Mouse (Mus musculus) CH12.LX (cell line): Measurements from ENCODE around the gene Cdhr4. TPM values are rescaled to one million over a fixed set of nuclear protein-coding genes. Genes with fewer than 3 reads are reported as not detected.

ENCODE experiments used
- DNase-seq: peaks from one replicate; pipeline ENCODE4 v3.0.0-alpha.2; 2013; ENCODE audit errors: extremely low read depth
- H3K27ac ChIP-seq: 2 replicates; pipeline ENCODE4 v1.5.1; 2012; ENCODE audit warnings: low read depth, mild to moderate bottlenecking, control low read depth, moderate library complexity; ENCODE audit not compliant: insufficient read depth
- H3K27me3 ChIP-seq: replicated peaks from 2 replicates; pipeline ENCODE3; 2012; ENCODE audit warnings: inconsistent platforms
- H3K36me3 ChIP-seq, 2 experiments: replicated peaks in 1 of 2; 2 replicates each; pipeline versions ENCODE3 to v1.6.1; 2012; ENCODE audit warnings: inconsistent platforms in 1 of 2, low read length in 1 of 2, mild to moderate bottlenecking in 1 of 2, mixed read lengths in 1 of 2, moderate library complexity in 1 of 2; ENCODE audit not compliant: control insufficient read depth in 1 of 2, insufficient read depth in 1 of 2
- H3K4me1 ChIP-seq, 2 experiments: 2 replicates each; pipeline ENCODE4 v1.6.1; 2012; ENCODE audit warnings: inconsistent platforms in 1 of 2, moderate library complexity in 1 of 2; ENCODE audit not compliant: insufficient read depth in 2 of 2, control insufficient read depth in 1 of 2
- H3K4me2 ChIP-seq: 2 replicates; pipeline ENCODE4 v1.6.1; 2012; ENCODE audit warnings: low read depth, mild to moderate bottlenecking, control low read depth; ENCODE audit not compliant: poor library complexity, insufficient read depth, severe bottlenecking
- H3K4me3 ChIP-seq, 3 experiments: fragments of 150-350 bp in 1 of 3; sonication (generic) in 1 of 3; replicated peaks in 1 of 3; 2 replicates each; pipeline versions ENCODE3 to v1.5.1; 2011 to 2012; ENCODE audit warnings: low read depth in 2 of 3, low read length in 2 of 3, mild to moderate bottlenecking in 2 of 3, moderate library complexity in 2 of 3, control low read depth in 1 of 3, improper control_type of control experiment in 1 of 3, inconsistent platforms in 1 of 3, mixed read lengths in 1 of 3; ENCODE audit not compliant: poor library complexity in 1 of 3
- H3K79me2 ChIP-seq: replicated peaks from 2 replicates; pipeline ENCODE4 v1.6.1; 2012; ENCODE audit warnings: mild to moderate bottlenecking, moderate library complexity; ENCODE audit not compliant: control insufficient read depth, poor library complexity, insufficient read depth, severe bottlenecking; ENCODE audit errors: extremely low read depth
- H3K9ac ChIP-seq: 2 replicates; pipeline ENCODE4 v1.6.1; 2012; ENCODE audit warnings: low read depth, mild to moderate bottlenecking, control low read depth, moderate library complexity; ENCODE audit not compliant: insufficient read depth
- H3K9me3 ChIP-seq: replicated peaks from 2 replicates; pipeline ENCODE3; 2012; ENCODE audit warnings: low read length, inconsistent platforms, mixed read lengths
- BHLHE40 ChIP-seq: IDR thresholded peaks from 2 replicates; pipeline ENCODE4 v1.6.1; 2011; ENCODE audit warnings: mild to moderate bottlenecking, low read depth, low read length, improper control_type of control experiment
- CHD1 ChIP-seq: IDR thresholded peaks from 2 replicates; pipeline ENCODE4 v1.6.1; 2012; ENCODE audit warnings: low read depth, low read length, improper control_type of control experiment, inconsistent platforms
- CHD2 ChIP-seq: IDR thresholded peaks from 2 replicates; pipeline ENCODE4 v1.6.1; 2011; ENCODE audit warnings: low read length, improper control_type of control experiment
- CTCF ChIP-seq, 2 experiments: IDR thresholded peaks in 1 of 2; conservative IDR thresholded peaks in 1 of 2; 2 replicates each; pipeline ENCODE4 v1.5.1; 2011 to 2012; ENCODE audit warnings: low read depth in 2 of 2, low read length in 2 of 2, improper control_type of control experiment in 1 of 2, inconsistent platforms in 1 of 2, mild to moderate bottlenecking in 1 of 2, moderate library complexity in 1 of 2
- E2F4 ChIP-seq: IDR thresholded peaks from 2 replicates; pipeline ENCODE4 v1.6.1; 2011; ENCODE audit warnings: low read depth, low read length, improper control_type of control experiment; ENCODE audit not compliant: insufficient replicate concordance
- ELF1 ChIP-seq: IDR thresholded peaks from 2 replicates; pipeline ENCODE4 v1.6.1; 2014; ENCODE audit warnings: low read depth, mild to moderate bottlenecking, inconsistent platforms, low read length, improper control_type of control experiment
- EP300 ChIP-seq: IDR thresholded peaks from 2 replicates; pipeline ENCODE4 v1.6.1; 2011; ENCODE audit warnings: low read length, improper control_type of control experiment
- ETS1 ChIP-seq: conservative IDR thresholded peaks from 2 replicates; pipeline ENCODE4 v1.6.1; 2012; ENCODE audit warnings: low read depth, mild to moderate bottlenecking, inconsistent platforms, low read length, improper control_type of control experiment, moderate library complexity
- GABPA ChIP-seq: IDR thresholded peaks from 2 replicates; pipeline ENCODE4 v1.6.1; 2012; ENCODE audit warnings: low read depth, low read length, improper control_type of control experiment, inconsistent platforms; ENCODE audit not compliant: insufficient replicate concordance
- HCFC1 ChIP-seq: IDR thresholded peaks from 2 replicates; pipeline ENCODE4 v1.6.1; 2012; ENCODE audit warnings: low read depth, mild to moderate bottlenecking, inconsistent platforms, low read length, improper control_type of control experiment
- IRF4 ChIP-seq: IDR thresholded peaks from 2 replicates; pipeline ENCODE4 v1.6.1; 2014; ENCODE audit warnings: low read depth, mild to moderate bottlenecking, inconsistent platforms, low read length, improper control_type of control experiment
- JUN ChIP-seq: IDR thresholded peaks from 2 replicates; pipeline ENCODE4 v1.6.1; 2011; ENCODE audit warnings: low read depth, mild to moderate bottlenecking, low read length, improper control_type of control experiment, moderate library complexity; ENCODE audit not compliant: insufficient read depth
- JUND ChIP-seq: conservative IDR thresholded peaks from 2 replicates; pipeline ENCODE4 v1.6.1; 2011; ENCODE audit warnings: low read depth, low read length, improper control_type of control experiment
- KAT2A ChIP-seq: IDR thresholded peaks from 2 replicates; pipeline ENCODE4 v1.6.1; 2012; ENCODE audit warnings: low read length, improper control_type of control experiment, inconsistent platforms; ENCODE audit not compliant: insufficient replicate concordance
- MAFK ChIP-seq: IDR thresholded peaks from 2 replicates; pipeline ENCODE4 v1.6.1; 2011; ENCODE audit warnings: low read length, improper control_type of control experiment; ENCODE audit not compliant: insufficient replicate concordance
- MAX ChIP-seq: IDR thresholded peaks from 2 replicates; pipeline ENCODE4 v1.6.1; 2011; ENCODE audit warnings: low read length, improper control_type of control experiment
- MAZ ChIP-seq: IDR thresholded peaks from 2 replicates; pipeline ENCODE4 v1.6.1; 2012; ENCODE audit warnings: low read depth, mild to moderate bottlenecking, inconsistent platforms, low read length, improper control_type of control experiment, moderate library complexity
- MXI1 ChIP-seq: IDR thresholded peaks from 2 replicates; pipeline ENCODE4 v1.6.1; 2011; ENCODE audit warnings: mild to moderate bottlenecking, low read depth, low read length, improper control_type of control experiment
- MYC ChIP-seq: IDR thresholded peaks from 2 replicates; pipeline ENCODE4 v1.6.1; 2011; ENCODE audit warnings: low read depth, mild to moderate bottlenecking, improper control_type of control experiment, low read length
- NELFE ChIP-seq: IDR thresholded peaks from 2 replicates; pipeline ENCODE4 v1.6.1; 2011; ENCODE audit warnings: low read depth, low read length, improper control_type of control experiment
- NRF1 ChIP-seq: IDR thresholded peaks from 2 replicates; pipeline ENCODE4 v1.6.1; 2014; ENCODE audit warnings: low read depth, mild to moderate bottlenecking, inconsistent platforms, low read length, improper control_type of control experiment, moderate library complexity
- PAX5 ChIP-seq: IDR thresholded peaks from 2 replicates; pipeline ENCODE4 v1.6.1; 2012; ENCODE audit warnings: low read length, inconsistent platforms, mixed read lengths
- POLR2A ChIP-seq: IDR thresholded peaks from 2 replicates; pipeline ENCODE4 v1.6.1; 2011; ENCODE audit warnings: low read depth, mild to moderate bottlenecking, improper control_type of control experiment, low read length
- POLR2AphosphoS2 ChIP-seq: IDR thresholded peaks from 2 replicates; pipeline ENCODE4 v1.6.1; 2011; ENCODE audit warnings: low read depth, low read length, improper control_type of control experiment
- RAD21 ChIP-seq: IDR thresholded peaks from 2 replicates; pipeline ENCODE4 v1.6.1; 2011; ENCODE audit warnings: low read depth, mild to moderate bottlenecking, low read length, improper control_type of control experiment, moderate library complexity
- RCOR1 ChIP-seq: conservative IDR thresholded peaks from 2 replicates; pipeline ENCODE4 v1.6.1; 2012; ENCODE audit warnings: low read depth, mild to moderate bottlenecking, inconsistent platforms, low read length, improper control_type of control experiment
- SIN3A ChIP-seq: IDR thresholded peaks from 2 replicates; pipeline ENCODE4 v1.6.1; 2012; ENCODE audit warnings: low read length, improper control_type of control experiment, inconsistent platforms
- SMC3 ChIP-seq: IDR thresholded peaks from 2 replicates; pipeline ENCODE4 v1.6.1; 2011; ENCODE audit warnings: low read depth, low read length, improper control_type of control experiment
- TBP ChIP-seq: conservative IDR thresholded peaks from 2 replicates; pipeline ENCODE4 v1.6.1; 2011; ENCODE audit warnings: low read depth, low read length, improper control_type of control experiment
- TCF12 ChIP-seq: IDR thresholded peaks from 2 replicates; pipeline ENCODE4 v1.6.1; 2014; ENCODE audit warnings: low read depth, mild to moderate bottlenecking, inconsistent platforms, low read length, improper control_type of control experiment
- UBTF ChIP-seq: IDR thresholded peaks from 2 replicates; pipeline ENCODE4 v1.6.1; 2012; ENCODE audit warnings: low read depth, mild to moderate bottlenecking, inconsistent platforms, low read length, improper control_type of control experiment, moderate library complexity
- USF1 ChIP-seq: IDR thresholded peaks from 2 replicates; pipeline ENCODE4 v1.6.1; 2014; ENCODE audit warnings: low read depth, mild to moderate bottlenecking, inconsistent platforms, low read length, improper control_type of control experiment
- USF2 ChIP-seq: conservative IDR thresholded peaks from 2 replicates; pipeline ENCODE4 v1.6.1; 2011; ENCODE audit warnings: low read depth, low read length, improper control_type of control experiment
- ZC3H11A ChIP-seq: IDR thresholded peaks from 2 replicates; pipeline ENCODE4 v1.6.1; 2012; ENCODE audit warnings: low read depth, mild to moderate bottlenecking, inconsistent platforms, low read length, improper control_type of control experiment
- ZKSCAN1 ChIP-seq: IDR thresholded peaks from 2 replicates; pipeline ENCODE4 v1.6.1; 2012; ENCODE audit warnings: low read depth, inconsistent platforms, low read length, improper control_type of control experiment, borderline replicate concordance
- ZMIZ1 ChIP-seq: IDR thresholded peaks from 2 replicates; pipeline ENCODE4 v1.6.1; 2012; ENCODE audit warnings: low read depth, mild to moderate bottlenecking, inconsistent platforms, low read length, improper control_type of control experiment
- ZNF384 ChIP-seq: IDR thresholded peaks from 2 replicates; pipeline ENCODE4 v1.6.1; 2012; ENCODE audit warnings: low read depth, low read length, improper control_type of control experiment, inconsistent platforms
- dilution Hi-C: fragments of 300-500 bp; cut with MboI; formaldehyde crosslinking; loops from 2 replicates; pipeline ENCODE4 v1.14.3; 2020; ENCODE audit warnings: low sequenced_read_pairs; ENCODE audit not compliant: extremely low pct_unique_long_range_greater_than_20kb, extremely low pct_ligation_motif_present
- in situ Hi-C: fragments of 300-500 bp; cut with MboI; formaldehyde crosslinking; loops from 3 replicates; pipeline ENCODE4 v1.14.3; 2019; ENCODE audit warnings: low sequenced_read_pairs, low pct_ligation_motif_present, low pct_unique_long_range_greater_than_20kb, mixed read lengths
- polyA plus RNA-seq: library from polyadenylated mRNA; unstranded; fragments of >175 nt; gene quantifications from 2 replicates; pipeline ENCODE4 v1.2.1, GENCODE M21; 2012; ENCODE audit warnings: low read depth; ENCODE audit not compliant: insufficient read length
- total RNA-seq, 2 experiments: library from RNA; depleted of rRNA; stranded (reverse); fragments of 300-350 nt in 1 of 2; fragments of >200 nt in 1 of 2; gene quantifications; 2 replicates each; pipeline ENCODE4 v1.2.3; 2012 to 2014

The Cdhr4 gene
- total and polyA plus RNA-seq, 3 experiments: 0.35 to 0.79 TPM; not detected in 1

GRCm38 (mm10) chr9:107985131-107986119, 6.9 kb upstream of the Cdhr4 start, which contains the start of gene Inka1:
Gene Inka1 (minus strand): TSS chr9:107985879.
- H3K9ac ChIP-seq: peak within 1 kb of the TSS; percentile 69
- no peaks in the 10 kb centered on the region for H3K27me3 ChIP-seq
- peak; percentile 83 for DNase-seq
- peak within 1 kb of the TSS; percentile 78 for H3K27ac ChIP-seq
- no peaks in the 10 kb centered on the region for H3K9me3 ChIP-seq
- dilution Hi-C loops (no loop called here), in situ Hi-C loops (no loop called here)
- H3K4me3 ChIP-seq: peak within 1 kb of the TSS; percentile 72 to 92 (median 81)
- H3K4me1 ChIP-seq: peaks cover 25 to 53% of the 10 kb centered on the region in 2 experiments
- peak within 1 kb of the TSS; percentile 90 for H3K4me2 ChIP-seq
- H3K36me3 ChIP-seq: peaks cover 38 to 44% of the 10 kb centered on the region in 2 experiments
- no peaks in the 10 kb centered on the region for H3K79me2 ChIP-seq
- peak; percentile 73 for TF ChIP-seq ELF1
- TF ChIP-seq JUND: no peak
- peak; percentile 76; the same call in 1 of the 2 replicates for TF ChIP-seq POLR2AphosphoS2
- TF ChIP-seq CHD1: peak; percentile 98
- peak in 1 of 2 experiments; percentile 51; a peak in 2 of 4 replicates for TF ChIP-seq CTCF (conservative IDR thresholded peaks at IDR 0.05 in 1 of 2, IDR thresholded peaks at IDR 0.05 in 1 of 2; ENCODE audit: low read depth in 2 of 2, low read length in 2 of 2)
- no peak for TF ChIP-seq ZKSCAN1
- peak; percentile 80 for TF ChIP-seq TCF12
- TF ChIP-seq IRF4: peak; percentile 73
- peak; percentile 92 for TF ChIP-seq MXI1
- TF ChIP-seq GABPA: no peak
- no peak for TF ChIP-seq NRF1
- peak; percentile 90 for TF ChIP-seq MAX
- TF ChIP-seq CHD2: no peak
- TF ChIP-seq NELFE: peak; percentile 68
- TF ChIP-seq MYC: peak; percentile 79; the same call in 1 of the 2 replicates
- peak; percentile 90 for TF ChIP-seq SIN3A
- TF ChIP-seq E2F4: no peak
- TF ChIP-seq TBP: 0 out of 2 replicates have a peak, but pooled peaks have one; percentile 1
- no peak for TF ChIP-seq ZNF384
- TF ChIP-seq UBTF: peak; percentile 92
- peak; percentile 63; the same call in 1 of the 2 replicates for TF ChIP-seq ETS1
- TF ChIP-seq EP300: peak; percentile 25; the same call in 1 of the 2 replicates
- peak; percentile 39 for TF ChIP-seq SMC3
- TF ChIP-seq ZMIZ1: peak; percentile 54
- TF ChIP-seq KAT2A: no peak
- TF ChIP-seq ZC3H11A: no peak
- peak; percentile 46 for TF ChIP-seq HCFC1
- no peak for TF ChIP-seq USF1
- TF ChIP-seq MAZ: peak; percentile 88
- TF ChIP-seq RAD21: no peak; the same call in none of the 2 replicates
- no peak for TF ChIP-seq PAX5
- TF ChIP-seq JUN: no peak
- no peak; the same call in 1 of the 2 replicates for TF ChIP-seq RCOR1
- peak; percentile 85 for TF ChIP-seq BHLHE40
- no peak for TF ChIP-seq USF2
- TF ChIP-seq POLR2A: peak; percentile 74
- TF ChIP-seq MAFK: no peak
